Mouse (Mus musculus) layer of hippocampus, adult 11-12 months (tissue): ENCODE data around the gene Dis3l.

ENCODE experiments used
- DNase-seq: peaks from one replicate; pipeline ENCODE4 v3.0.0; 2022; ENCODE audit warnings: low spot score

The Dis3l gene

DNA sequence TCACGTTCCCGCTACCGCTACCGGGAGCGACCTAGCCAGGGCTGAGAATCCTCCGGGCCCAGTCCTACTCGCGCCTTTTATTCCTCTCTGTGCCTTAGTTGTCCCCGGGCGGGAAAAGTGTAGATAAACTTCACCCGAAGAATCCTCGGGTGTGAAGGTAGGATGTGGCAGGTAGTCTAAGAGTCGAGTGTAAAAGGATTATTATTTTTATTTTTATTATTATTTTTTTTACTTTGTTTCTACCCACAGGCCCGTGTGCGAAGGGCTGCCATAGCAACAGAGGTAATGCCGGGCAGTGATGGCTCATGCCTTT, at the start of gene Dis3l:
TSS of gene Dis3l (minus strand) at position 35 of the 313 bp plus-strand sequence.
- DNase-seq, result no peak

DNA sequence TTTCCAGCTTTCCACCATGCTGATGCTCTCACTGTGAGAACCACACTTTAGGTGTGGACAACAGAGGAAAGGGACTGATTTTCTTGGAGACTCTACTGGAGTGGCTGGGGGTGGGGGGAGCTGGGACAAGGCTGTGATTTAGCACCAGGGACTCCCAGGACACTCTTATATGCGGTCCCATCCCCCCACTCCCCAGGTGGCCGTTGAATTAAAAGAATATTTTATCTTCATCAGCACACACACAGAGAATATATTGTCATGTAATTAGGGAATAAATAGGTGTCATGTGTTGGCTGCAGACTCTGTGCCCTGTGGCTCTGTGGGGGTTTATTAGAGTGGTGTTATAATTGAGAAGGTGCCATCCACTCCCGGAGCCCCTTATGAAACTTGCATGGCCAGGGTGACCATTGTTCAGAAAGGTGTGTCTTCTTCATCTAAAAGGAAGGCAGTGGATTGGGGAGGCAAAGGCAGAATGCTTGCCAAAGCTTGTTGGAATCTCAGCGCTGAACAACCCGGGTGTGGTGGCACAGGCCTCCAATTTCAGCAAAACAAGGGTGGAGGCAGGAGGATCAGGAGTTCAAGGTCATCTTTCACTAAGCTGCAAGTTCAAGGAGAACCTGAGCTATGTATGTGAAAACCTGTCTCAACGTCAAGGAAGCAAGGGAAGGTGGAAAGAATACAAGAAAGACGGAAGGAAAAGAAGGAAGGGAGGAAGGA, 48.6 kb upstream of the Dis3l start:
- DNase-seq, result no peak

DNA sequence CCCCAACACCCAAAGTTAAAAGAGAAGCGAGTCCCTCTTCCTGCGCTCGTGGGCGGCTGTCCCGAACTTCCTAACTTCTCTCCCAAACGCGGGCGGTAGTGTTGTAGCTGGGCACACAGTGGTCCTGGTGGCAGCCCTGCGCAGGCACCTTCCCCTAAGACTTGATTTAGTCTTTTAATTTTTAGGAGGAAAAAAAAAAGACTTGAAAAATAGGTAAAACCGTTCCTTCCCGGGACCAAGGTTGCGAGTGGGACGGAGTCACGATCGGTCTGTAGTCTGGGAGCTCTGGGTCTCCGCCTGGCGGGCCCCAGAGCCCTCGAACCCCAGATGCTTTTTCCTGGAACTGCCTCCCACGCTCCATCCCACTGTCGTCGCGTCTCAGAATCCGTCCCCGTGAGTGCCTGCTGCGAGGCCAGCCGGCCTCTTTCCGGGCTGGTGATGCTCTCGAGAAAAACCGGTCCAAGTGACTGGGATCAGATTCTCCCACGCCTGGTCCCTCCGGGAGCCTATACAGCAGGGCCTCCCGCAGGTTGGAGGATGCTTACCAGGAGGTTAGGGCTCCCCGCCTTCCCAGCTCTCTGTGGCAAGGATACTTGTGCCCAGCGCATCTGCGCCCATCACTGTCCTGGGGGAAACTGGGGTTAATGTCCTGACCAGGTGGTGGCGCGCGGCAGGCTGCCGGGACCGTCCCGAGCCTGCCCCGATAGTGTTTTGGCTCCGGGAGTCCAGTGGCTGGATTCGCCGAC, 45.6 kb upstream of the Dis3l start:
- DNase-seq, result no peak

DNA sequence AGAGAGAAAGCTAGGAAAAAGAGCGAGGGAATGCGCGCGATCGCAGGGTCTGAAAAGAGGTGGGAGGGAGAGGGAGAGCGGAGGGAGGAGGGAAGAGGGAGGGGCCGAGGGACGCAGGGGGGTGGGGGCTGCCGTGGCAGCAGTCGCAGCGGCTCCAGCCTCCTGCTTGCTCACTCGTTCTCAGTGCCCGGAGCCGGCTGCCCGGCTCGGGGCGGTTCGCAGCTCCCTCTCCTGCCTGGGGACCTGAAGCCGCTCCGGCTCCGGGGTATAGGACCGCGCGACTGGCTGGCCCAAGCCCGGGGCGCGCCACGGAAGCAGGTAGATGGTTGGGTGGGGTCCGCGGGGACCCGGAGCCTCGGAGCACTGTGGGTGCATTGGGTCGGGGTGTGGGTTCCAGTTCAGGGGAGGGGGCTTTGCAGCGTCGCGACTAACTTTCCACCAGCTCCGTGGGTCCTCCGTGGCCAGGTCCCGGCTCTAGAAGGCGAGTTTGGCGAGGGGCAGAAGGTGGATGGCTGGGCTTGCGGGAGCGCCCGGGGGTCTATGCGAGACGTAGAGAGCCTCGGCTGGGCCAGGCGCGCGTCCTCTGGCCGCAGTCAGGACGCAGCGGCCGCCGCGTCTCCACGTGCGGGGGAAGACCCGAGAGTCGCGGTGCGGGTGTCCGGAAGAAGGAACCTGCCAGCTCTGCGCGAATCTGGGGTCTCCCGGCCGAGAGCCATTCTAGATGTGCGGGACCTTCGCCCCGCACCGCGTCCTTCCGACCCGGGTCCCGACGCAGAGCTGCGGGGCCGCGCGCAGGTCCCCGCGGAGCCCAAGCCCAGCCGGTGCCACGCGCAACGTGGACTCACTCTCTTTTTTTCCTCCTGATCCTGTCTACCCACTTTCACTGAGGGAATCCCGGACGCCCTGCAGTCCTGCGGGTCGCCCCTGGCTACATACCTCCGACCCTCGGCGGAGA, 44.7 kb upstream of the Dis3l start, which contains the start of gene Megf11:
TSS of gene Megf11 (plus strand) at position 116 of the 955 bp plus-strand sequence.
- no peak for DNase-seq

DNA sequence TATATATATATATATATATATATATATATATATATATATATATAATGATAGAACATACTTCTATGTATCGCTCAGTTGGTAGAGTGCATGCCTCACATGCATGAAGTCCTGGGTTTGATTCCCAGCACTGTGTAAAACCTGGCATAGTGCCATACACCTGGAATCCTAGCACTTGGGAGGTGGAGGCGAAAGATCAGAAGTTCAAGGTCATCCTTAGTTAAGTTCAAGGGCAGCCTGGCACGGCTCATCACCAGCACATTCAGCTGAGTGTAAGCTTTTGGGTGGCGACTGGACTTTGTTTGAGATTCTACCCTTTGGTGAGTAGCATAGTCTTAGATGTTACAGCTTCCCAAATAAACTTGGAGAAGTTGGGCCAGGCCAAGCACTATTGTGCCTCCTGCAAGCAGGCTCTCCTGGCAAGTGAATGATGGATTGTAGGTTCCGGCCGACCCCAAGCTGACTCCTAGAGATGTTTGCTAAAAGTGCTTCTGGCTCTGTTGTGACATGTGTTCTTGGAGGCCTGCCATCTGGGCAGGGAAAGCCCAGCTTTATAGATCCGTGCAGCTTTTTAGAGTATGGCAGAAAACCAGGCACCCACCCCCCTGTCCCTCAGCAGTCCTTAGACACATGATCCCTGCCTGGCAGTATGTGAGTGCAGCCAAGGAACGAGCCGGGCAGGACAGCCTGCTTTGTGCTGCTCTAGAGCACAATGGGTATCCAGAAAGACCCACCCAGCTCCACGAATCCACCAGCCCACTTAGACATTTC, 42.1 kb upstream of the Dis3l start:
- DNase-seq, result no peak

DNA sequence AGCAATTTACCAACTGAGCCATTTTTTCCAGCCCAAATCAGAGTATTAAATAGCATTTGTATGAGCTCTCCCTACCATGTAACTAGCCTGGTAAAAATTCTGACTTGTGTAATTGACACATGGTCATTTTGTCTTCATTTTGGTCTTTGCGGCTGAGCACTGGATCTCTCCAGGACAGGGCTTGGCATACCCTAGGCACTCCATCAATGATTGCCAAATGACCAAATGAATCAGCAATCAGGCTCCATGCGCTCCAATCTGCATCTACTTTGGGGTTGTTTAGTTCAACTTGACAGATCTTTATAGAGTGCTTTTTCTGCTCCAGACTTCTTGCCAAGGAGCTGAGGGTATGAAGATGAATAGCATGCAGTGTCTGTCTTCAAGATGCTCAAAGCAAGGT, 35.3 kb upstream of the Dis3l start:
- DNase-seq, result no peak

DNA sequence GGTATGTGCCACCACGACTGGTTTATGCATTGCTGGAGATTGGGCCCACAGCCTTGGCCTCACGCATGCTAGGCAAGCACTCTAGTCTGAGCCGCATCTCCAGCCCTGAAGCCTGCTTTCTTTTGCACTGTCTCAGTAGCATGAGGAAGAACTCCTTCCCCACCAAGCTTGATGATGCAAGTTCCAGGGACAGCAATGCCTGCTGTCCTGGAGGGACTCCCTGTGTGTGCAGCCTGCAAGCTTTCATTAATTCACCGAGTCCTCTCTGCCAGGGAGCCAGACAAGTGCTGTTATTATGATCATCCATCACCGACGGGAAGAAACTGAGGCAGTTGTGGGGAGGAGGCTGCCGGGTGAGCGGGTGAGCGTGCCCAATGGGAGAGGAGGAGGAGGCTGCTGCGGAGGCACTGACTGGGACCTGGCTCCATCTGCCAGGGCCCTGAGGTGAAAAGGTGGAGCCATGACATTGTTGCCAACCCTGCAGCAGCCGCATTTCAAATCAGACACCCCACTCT, 30.3 kb upstream of the Dis3l start:
- DNase-seq, result no peak

DNA sequence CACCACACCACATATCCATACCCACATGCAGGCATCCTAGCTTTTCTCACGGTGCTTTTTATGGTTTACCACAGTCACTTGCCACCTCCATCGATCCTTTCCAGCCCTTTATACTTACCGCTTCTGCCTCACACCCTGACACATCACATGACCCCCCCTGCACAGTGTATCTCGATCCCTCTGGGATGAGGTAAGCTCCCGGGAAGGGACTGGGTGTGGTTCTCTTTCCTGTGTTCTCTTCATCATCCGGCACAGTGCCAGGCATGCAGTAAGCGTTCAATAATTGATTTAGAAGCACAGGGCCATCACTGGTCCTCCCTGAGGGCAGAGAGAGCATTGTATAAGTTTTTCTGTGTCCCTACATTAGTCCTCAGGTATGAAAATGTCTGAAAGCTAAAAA, 28.8 kb upstream of the Dis3l start:
- DNase-seq, result no peak

DNA sequence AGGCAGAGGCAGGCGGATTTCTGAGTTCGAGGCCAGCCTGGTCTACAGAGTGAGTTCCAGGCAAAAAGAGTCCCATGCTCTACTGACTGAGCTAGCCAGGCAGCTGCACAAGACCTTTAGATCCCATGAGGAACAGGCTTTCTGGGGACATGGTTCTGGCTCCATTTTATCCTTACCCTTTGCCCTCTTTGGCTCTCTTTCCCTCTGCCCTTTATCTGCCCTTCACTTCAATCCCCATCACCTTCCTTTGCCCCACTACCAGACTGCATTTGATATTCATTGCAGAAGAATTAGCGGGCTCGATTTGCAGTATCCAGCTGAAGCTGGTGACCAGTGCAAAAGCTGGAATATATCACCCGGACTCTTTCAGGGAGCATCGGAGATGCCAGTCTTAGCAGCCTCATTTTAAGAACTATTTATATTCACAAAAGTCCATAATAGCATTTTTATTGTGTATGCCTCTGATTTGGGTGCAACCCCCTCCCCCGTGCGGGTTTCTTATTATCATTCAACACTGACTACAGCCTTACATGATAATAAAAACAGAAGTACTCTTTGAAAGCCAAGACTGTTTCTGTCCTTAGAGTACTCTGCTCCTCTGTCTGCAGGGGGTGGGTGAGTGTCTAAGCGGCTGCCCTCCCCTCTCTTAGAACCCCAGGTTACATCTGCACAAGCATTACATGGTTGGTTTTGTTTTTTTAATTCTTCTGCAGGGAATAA, 20.3 kb upstream of the Dis3l start:
- no peak for DNase-seq

DNA sequence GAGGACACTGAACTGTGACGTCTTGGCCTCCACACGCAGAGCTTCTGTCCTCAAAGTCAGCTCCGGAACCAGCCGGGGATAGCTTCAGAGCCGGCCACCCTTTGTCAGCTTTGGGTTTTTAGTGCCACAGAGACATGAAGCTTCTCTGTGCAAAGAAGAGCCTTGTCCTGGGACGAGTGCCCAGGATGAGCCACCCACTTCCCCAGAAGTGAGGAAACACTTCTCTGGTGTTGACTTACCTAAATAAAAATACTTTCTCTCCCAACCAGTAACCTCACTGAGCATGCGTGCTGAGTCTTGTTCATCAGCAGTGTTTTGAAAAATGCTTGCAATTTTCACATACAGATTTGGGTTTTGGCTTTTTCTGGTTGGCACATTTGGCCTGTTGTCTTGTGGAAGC, 14.5 kb upstream of the Dis3l start:
- DNase-seq, result no peak

DNA sequence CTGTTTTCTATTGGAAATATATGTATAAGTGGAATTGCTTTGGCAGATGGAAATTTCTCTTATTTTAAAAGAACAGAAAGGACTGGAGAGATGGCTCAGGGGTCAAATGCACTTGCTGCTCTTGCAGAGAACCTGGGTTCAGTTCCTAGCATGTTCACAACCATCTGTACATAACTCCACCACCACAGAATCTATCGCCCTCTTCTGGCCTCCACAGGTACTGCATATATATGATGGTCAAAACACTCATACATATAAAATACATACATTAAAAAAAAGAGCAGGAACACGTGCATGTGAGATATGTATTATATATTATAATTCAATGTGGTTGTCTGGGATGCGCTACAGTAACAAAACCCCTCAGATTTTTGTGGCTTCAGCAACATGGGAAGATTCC, 10.1 kb upstream of the Dis3l start:
- DNase-seq, result no peak

DNA sequence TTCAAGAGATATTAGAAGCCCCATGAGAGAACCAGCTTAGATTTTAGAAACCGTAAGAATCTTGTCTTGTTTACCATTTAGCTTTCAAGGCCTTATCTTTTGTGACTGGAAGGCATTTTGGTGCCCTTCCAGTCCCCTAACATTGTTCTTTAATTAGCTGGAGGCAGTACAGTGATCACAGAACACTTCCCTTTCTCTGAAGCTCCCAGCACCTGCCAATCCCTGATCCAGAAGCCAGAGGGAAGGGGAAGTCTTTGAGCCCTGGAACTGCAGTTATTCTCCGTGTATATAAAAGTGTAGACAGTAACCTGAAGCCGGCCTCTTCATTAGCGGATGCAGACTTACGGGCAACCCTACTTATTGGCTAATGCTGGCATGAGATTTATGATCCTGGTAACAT, 8.4 kb upstream of the Dis3l start:
- no peak for DNase-seq

DNA sequence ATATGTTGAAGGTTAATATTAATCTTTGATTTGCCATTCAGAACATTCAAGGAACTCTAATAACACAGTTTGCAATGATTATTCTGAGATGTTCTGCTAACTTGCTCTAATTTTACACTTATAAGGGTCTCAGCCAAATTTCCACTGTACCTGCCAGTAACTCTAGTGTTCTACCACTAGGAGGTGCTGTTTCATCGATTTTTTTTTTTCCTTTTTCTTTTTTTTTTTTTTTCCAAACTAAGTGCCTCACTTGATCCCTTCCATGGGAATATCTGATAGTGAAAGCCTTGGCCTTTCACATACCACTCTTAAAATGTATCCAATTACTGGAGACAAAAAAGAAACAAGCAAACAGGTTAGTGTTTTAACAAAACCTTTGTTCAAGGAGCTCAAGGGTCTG, 6.3 kb upstream of the Dis3l start:
- DNase-seq, result no peak

DNA sequence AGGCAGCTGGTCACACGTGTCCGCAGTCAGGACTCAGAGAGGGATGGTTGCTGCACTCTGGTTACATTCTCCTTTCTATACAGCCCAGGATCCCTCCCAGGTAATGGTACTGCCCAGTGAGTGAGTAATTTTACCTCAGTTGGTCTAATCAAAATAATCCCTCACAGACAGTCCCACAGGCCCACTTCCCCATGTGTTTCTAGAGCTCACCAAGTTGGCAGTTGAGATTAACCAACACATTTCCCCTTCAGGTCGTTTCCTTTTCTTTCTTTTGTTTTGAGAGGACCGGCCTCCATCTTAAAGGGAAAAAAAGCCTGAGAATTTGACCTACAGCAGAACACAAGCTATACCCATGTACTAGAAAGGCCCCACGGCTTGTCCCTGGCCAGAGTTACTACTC, 4.8 kb upstream of the Dis3l start:
- no peak for DNase-seq

DNA sequence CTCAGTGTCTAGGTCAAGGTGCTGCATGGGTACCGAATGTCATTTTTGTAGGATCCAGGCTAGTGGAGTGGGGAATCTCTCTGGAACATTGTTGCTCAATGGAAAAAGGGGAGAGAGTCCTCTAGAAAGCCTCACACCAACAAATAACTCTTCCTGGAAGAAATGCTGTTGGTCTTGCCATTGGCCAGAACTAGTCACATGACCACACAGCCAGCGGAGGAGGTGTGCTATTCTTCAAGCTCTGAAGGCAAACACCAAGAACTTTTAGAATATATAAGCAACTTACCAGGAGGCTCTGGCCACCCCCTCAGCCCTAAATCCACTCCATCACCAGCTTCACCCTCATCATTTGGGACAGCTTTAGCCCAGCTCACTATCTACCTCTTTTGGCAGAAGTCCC, 2.6 kb upstream of the Dis3l start:
- DNase-seq, result no peak

DNA sequence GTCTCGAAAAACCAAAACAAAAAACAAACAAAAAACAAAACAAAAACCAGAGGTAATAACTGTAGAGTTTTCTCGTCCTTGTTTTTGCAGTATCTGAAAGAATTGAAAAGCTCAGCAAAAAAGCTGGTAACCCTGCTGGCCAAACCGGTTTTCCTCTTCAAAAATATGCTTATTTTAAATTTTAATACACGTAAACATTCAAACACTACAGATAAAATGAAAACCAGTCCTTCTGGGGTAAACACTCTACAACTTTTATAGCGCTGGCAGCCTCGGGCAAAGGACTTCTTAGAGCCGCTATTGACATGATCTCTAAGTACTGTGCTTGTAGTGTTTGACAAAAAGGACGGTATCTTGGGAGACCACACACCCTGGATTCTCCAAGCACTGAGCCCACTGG, 583 bp upstream of the Dis3l start:
- DNase-seq, result no peak

DNA sequence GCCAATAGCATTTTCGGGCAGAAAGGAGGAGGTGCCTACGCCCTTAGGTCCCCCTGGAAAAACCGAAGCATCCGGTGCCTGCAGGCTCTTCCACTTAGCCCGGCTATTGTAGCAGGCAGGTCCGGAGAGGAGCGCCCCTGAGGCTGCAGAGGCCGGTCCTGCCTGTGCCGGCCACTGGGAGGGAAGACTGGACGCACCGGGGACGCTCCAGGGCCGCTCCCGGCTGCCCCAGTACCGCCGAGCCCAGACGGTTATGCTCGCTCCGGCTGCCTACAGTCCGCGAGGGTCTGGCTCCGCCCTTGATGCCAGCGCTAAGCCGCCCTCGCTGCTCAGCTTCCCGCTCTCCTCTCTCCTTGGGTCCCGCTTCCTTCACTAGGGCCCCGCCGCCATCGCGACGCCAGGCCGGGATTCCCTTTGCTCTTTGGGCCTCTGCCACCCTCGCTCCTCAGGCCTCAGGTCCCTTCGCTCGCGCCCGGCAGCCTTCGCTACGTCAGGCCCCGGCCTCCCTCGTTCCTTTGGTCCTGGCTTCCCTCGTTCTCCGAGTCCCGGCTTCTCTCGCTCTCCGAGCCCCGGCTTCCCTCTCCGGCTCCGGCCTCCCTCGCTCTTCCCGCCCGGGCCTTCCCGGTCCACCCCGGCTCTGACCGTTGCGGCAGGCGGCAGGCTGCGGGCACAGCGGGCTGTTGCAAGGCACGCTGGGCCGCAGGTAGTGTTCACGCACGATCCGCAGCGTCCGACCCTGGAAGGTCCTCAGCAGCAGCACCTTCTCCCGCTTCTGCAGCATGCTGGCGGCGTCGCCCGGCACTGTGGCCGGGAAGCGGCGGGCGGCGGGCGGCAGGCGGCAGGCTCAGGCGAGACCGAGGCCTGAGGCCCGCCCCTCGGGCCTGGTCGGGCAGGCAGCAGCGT, 486 bp downstream of the Dis3l start:
- peak; percentile 63 for DNase-seq

DNA sequence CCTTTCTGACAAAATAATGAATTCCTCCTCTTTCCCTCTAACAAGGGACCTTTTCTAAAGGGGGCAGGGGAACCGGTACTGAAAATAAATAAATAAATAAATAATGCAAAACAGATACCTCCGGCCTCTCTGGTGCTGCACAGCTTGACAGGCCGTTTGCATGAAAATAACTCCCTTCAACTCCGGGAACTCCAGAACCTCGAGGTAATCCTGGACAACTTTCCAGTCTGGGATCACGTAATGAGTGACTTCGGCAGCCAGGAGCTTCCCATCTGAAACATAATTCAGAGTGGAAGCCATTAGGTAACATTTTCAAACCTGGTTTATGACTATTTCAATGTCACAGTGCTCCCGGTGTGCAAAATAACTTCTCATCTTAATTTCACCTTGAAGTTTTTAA, 1.7 kb downstream of the Dis3l start:
- no peak for DNase-seq

DNA sequence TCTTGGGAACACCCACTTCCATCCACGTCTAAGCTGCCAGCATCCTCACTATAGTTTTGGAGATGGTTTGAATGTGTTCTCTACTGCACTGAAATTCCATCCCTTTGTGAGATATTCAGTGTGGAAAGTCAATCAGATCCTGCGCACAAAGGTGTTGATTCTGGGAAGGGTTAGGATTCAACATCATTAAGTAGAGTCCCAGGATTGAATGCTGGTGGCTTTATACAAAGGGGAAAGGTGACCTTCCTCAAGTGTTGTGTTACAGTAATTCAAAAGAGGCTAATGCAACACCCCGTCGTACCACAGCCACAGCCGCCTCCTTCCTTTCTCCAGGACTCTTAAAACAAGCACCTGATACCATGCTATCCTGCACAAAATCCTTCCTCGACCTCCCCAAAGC, 5.3 kb downstream of the Dis3l start:
- no peak for DNase-seq

DNA sequence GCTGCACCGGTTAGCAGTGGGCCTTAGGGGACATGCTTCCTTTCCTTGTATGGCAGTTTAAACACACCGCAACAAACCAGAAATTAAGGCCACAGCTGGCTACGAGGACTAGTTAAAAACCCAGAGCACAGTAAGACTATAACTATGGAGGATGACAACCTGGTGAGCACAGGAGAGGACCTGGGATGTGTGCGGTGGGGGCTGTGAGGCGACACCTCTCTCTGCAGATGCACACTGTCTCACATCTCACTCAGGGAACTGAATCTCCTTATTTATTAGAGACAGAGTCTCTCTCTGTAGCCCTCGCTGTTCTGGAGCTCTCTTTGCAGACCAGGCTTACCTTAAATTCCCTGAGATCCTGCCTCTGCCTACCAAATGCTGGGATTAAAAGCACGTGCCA, 17.1 kb downstream of the Dis3l start:
- no peak for DNase-seq
